In genomic region chr11:110288423-110288822, GRCm38 (mm10) we compare ENCODE assay signal across 2 mouse cellular contexts.
TF ChIP-seq lines count a peak whose summit lies in the region.

No protein-coding gene starts in this region.

TF ChIP-seq in C2C12, 6 proteins besides CTCF, POLR2A, EP300 and RAD21:
- no peak for TF ChIP-seq MAX (IDR thresholded peaks at IDR 0.05)
- no peak for TF ChIP-seq FOSL1 (IDR thresholded peaks at IDR 0.05; ENCODE audit: insufficient read depth, low read length, poor library complexity, severe bottlenecking)
- TF ChIP-seq MYOD1 (IDR thresholded peaks at IDR 0.05; ENCODE audit: control insufficient read depth, insufficient read length, low read depth), result no peak
- no peak for TF ChIP-seq CEBPB (IDR thresholded peaks at IDR 0.05; ENCODE audit: low read depth)
- no peak for TF ChIP-seq MYOG (IDR thresholded peaks at IDR 0.05; ENCODE audit: control insufficient read depth, extremely low read depth, insufficient read length)
- TF ChIP-seq USF1 (IDR thresholded peaks at IDR 0.05; ENCODE audit: low read depth), result no peak

TF ChIP-seq in MEL, 35 proteins besides CTCF, POLR2A, EP300 and RAD21:
- TF ChIP-seq MAX (IDR thresholded peaks at IDR 0.05; ENCODE audit: low read length) (no peak), SIN3A (IDR thresholded peaks at IDR 0.05; ENCODE audit: low read length) (no peak), MAZ (IDR thresholded peaks at IDR 0.05; ENCODE audit: low read depth, low read length) (no peak), BHLHE40 (IDR thresholded peaks at IDR 0.05; ENCODE audit: borderline replicate concordance, low read depth, low read length) (no peak), RCOR1 (IDR thresholded peaks at IDR 0.05; ENCODE audit: low read depth, low read length) (no peak), KAT2A (conservative IDR thresholded peaks at IDR 0.05; ENCODE audit: low read depth, low read length) (no peak), ELF1 (IDR thresholded peaks at IDR 0.05; ENCODE audit: low read depth, low read length) (no peak), CHD1 (IDR thresholded peaks at IDR 0.05; ENCODE audit: low read depth, low read length) (no peak), GABPA (IDR thresholded peaks at IDR 0.05; ENCODE audit: low read depth, low read length) (no peak), MAFK (IDR thresholded peaks at IDR 0.05; ENCODE audit: borderline replicate concordance, low read depth, low read length) (no peak), MEF2A (IDR thresholded peaks at IDR 0.05; ENCODE audit: extremely low read depth, insufficient replicate concordance, low read depth, low read length, poor library complexity, severe bottlenecking) (no peak), ZC3H11A (IDR thresholded peaks at IDR 0.05; ENCODE audit: low read depth, low read length) (no peak)
